Mouse (Mus musculus): ENCODE data around the gene Cabcoco1.

Cabcoco1 gene

DNA sequence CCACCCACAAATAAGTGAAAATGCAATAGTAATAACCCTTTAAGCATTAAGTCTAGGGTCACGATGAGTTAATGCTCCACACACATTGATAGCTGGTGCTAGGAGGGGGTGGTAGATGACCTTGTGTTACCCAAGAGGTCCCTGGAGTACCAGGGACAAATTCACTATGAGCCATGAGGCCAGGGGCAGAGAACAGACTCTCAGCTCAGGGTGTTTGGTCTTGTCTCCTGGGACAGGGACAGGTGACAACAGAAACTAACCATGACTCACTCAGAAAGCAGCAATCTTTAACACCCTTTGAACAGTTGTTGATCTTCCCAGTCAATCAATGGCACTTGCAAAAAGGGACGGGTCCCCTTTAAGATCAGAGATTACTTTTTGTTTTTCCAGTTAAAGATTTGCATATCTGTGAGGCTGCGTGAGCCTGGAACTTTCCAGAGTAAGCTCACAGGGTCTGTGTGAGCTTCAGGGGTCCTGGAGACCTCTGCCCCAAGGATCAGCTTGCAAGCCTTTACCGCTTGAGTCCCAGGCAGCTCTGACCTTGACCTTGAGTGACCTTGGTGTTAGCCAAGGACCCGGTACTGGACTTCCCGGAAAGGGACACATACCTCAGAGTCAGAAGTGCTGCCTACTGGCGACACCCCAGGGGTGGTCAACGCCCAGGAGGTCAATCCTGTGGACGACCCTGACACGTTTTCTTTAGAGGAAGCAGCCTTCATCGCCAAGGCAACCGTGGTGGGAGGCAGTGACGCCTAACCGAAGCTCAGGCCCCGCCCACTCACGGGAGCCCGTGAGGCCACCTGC is at the start of gene Cabcoco1:
Gene Cabcoco1 (minus strand): TSS at position 758 of the 804 bp plus-strand sequence.
- DNase-seq: no peak

DNA sequence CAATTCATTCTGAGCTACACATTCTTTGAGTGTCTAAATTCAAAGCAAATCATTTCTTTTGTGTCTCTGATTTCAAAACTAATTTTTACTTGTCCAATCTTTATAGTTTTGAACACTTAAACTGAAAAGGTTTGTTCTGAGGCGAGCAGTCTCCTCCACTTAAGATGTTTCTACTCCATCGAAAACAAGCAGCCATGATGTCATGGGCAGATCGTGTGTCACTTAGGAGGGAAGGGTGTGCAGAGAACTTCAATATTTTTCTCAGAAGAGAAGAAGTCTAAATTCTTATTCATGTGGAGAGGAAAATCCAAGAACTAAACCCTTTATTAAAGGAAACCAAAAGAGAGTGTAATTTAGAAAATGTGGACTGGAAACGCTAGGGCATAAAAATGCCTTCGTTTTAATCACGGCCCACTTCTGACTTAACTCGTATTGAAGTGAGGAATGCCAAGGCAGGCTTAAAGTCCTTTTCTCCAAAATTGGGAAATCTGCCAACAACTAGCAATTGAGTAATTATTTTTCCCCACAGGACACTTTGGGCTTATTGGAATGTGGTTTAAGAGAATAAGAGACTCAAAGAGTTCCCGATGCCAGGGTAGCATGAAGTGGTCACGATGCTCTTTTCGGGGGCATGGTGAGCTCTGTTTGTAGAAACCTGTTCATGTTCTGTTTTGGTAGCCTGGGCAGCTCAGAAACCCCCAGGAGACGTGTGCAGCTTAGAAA is 48.0 kb upstream of the Cabcoco1 start:
- DNase-seq: no peak

DNA sequence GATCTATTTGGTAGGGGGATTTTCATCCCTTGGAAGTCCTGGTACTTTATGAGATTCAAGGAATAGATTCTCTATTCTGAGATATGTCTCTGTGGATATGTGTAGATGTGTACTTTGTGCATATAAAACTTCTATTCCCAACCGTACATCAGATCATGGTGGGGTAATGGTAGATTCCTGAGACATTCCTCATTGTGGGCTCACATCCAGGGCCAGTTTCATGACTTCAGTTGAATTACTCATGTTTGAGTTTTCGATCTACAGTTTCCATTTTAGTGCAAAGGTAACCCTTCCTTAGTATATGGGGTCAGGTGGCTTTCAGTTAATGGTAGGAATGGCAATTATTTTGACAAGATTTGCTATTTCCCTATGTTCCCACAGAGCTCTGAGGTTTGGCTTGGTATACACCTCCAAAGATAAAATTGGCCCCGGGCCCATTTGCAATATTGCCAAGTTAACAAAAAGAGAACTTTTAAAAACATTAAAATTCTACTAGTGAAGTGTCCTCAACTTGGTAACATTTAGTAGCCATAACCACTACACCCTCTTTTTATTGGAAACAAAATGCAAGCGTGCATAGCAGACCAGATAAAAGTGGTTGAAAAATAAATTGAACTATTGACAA is 45.8 kb upstream of the Cabcoco1 start:
- no peak for DNase-seq

DNA sequence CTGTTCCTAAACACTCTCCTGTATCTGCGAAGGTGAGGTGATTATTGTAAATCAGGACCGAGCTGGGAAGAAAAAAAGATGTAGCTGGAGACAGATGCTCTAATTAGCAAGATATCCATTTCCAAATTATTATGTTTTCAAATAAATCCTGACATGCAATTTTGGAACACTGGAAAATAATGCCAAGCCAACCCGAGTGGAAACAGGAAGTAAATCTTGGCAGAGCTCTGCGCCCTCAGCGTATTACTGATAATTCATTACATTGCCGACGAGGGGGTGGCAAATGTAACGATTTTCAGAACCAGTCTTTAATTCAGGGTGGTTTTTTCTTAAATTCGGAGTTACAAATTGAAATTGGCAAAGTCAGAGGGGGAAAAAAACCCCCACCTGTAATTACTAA is 35.6 kb upstream of the Cabcoco1 start:
- no peak for DNase-seq

DNA sequence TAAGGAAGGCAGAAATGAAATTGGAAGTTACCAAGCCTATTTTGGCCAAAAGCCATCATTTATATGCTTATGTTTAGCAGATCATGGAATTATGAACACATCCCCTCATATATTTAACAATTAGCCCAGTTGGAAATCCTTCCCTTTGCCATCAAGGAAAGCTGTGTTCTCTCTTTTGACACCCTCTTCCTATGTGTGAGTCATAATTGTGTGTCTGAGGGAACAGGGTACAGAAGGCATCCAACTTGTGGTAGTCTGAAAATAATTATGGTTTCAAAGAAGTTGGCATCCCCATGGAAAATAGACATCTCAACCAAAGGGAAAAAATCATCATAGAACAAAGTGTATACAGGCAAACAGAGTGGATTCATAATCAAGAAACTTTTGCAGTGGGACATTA is 26.5 kb upstream of the Cabcoco1 start:
- DNase-seq: no peak

DNA sequence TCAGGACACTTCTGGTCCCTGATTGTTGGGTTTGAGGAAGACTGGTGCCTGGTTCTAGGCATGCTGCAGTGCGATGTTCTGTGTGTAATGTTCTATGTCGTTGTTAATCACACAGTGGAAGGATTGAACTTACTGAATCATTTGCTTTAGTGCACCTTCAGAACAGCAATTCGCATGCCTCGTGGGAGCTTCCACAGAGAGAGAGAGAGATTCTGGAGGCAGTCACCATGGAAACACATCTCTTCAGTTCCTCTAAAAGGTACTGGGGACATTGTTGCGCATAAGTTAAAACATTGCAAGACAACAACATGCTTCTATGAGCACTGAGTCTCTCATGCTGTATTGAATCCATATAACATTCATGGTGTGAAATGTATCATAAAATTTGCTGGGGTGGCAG is 20.6 kb upstream of the Cabcoco1 start:
- no peak for DNase-seq

DNA sequence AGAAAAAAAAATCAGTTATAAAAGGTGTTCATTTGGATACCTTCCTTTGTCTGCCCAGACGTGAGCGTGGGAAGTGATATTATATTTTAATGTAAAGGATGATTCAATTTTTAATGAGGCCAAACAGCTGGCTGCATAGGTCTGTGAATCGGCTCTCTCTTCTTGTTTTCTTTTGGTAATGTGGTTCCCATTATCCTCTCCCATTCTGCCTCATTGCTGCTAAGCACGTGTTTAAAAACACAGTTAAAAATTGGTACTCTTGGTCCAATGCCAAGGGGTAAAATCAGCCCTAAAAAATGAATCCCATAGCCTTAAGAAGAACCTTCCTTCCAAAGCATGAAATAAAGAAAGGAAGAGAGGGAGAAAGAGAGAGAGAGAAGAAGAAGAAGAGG is 17.1 kb upstream of the Cabcoco1 start:
- DNase-seq: no peak

DNA sequence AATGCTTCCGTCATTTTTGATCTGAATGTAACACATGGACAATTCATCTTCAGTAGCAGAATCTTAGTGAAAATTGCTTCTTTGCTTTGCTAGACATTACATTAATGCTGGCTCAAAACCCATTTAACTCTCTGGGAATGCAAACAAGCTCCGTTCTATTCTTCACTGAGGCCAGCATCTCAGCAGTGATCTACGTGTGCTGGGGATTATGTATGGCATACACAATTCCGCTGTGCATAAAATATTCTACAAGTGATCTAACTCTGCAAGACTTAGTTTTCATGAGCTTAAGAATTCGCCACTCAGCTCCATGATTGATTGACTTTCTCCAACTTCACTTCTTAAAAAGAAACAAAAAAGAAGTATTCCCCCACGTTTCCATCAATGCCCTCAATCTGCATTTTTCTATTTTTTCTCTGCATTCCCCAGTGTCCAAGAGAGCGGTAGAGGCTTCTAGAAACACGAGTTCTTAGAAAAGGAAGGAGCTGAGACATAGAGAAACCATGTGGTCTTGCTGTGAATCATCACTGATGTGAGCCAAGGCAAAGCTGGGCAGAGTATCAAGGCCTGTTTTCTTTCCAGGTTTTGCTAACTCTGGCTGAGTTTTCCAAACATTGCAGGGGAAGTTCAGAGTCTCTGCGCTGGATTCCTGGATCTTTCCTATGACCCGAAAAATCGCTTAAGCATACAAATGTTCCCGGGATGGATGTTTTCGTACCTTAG is 16.6 kb upstream of the Cabcoco1 start:
- peak; percentile 16 for DNase-seq

DNA sequence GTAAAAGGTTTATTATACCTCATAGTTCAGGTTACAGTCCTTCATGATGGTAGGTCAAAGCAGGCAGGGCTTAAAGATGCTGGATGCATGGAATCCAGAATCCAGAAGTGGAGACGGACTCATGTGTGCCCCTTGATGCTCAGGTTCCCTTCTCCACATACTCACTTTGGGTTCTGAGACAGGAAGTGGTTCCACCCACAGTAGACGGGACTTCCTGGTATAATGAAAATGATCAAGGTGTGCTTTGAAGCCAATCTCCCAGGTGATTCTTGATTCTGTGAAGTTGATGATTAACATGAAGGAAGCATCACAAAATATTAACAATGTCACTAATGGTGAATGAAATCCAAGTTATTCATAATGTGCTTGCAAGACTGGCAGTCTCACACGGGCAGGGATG is 12.0 kb upstream of the Cabcoco1 start:
- no peak for DNase-seq

DNA sequence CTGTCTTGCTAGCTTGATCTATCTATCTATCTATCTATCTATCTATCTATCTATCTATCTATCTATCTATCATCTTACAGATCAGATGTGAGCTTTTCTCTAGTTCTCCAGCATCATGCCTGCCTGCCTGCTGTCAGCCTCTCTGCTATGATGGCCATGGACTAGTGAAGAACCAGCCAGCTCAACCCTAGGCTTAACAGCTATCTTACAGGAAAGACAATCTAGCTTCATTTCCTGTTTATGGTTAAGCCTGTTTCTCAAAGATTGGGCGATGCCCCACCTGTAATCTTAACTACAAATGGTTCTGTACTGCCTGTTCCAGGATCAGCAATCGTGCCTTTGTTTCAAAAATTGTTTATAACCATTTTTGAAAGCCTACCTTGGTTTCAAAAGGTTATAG is 10.9 kb upstream of the Cabcoco1 start:
- no peak for DNase-seq

DNA sequence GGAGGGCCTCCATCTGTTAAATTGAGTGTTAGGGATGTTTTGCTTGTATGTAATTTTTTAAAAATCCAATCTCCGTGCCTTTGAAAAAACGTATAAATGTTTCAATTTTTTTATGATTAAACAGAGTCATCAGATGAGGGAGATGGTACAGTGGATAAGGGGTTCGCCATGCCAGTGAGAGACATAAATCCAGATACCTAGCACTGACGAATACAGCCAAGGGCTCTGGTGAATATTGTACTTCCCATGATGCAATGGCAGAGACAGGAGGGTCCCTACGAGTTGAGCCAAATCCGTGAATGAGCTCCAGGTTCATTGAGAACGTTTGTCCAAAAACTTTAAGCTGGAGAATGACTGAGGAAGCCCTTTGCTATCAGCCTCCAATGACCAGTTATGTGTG is 9.6 kb upstream of the Cabcoco1 start:
- DNase-seq: no peak

DNA sequence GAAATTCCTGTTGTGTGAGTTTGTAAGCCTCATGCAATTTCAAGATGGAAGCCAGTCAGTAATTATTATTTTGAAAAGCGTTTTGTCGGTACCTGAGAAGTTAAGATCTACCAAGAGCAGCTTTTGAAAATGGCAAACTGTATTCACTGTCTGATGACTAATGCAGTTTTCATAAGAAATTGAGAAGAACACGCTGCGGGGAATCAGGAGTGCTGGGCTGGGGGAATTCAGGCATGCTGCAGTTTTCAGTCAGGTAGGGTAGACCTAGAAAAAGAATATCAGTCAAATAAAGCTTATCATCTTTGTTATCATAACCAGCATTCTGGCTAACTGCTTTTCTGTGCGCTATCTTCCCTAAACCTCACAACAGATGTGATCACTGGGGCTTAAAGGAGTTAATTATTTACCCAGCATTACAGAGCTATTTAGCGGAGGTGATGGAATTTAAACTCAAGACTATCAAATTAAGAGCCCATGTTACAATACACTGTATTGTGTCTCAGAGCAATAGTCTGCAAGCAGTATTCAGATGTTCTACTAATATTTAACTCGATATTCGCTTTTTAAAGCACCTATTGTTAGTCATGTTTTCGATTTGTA is 9.1 kb upstream of the Cabcoco1 start:
- no peak for DNase-seq

DNA sequence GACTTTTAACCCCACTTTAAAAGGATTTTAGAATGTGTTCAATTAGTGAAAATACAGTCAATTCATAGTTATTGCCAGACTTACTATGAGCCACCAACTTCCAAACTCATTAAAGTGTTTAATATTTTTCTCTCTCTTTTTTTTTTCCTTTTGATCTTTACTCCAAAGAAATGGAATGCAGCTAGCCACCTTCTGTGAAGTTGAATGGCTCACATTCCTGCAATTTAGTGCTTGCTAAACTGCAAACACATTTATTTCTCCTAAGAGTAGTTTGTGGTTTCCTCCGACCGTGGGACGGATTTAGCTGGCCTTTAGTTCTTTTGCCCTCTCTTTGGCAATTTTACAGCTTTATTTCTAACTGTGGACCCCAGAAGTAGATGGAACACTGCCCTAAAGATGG is 1.4 kb upstream of the Cabcoco1 start:
- DNase-seq: no peak

DNA sequence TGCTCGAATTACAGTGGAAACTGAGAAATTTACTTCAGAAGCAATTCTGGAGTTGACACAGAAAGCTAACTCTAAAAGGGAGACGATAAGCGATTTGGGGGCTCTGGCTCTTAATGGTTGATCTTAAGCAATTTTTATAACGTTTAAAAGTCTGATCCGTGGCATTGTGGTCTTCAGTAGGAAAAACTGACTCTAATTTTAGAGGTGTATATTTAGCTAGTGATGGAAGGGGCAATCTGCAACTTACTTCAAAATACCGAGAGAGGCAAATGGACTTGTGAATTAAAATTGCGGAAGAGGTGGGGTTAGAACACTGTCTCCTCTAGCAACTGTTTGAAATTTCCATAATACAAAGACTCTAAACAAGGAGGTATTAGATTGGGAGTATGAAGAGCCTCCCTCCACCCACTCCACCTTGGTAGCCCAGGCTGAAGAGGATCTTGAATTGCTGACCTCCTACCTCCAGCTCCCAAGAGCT is 286 bp upstream of the Cabcoco1 start:
- DNase-seq: no peak

DNA sequence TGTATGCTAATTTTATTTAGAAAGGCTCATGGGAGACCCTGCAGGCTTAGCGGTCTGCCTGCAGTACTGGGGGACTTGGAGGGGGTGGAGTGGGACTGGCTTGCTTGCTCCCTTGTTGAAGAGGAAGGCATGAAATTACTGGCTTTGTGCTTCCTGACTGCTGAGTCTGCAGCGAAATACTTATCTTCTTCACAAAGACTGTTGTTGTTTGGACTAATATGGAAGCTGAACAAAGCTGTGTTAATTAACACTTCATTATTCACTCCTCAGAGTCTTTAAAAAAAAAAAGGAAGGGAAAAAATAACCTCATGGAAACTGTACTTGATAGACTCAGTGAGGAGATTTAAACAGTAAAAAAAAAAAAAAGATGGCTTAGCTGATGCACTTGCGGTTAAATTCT is 1.1 kb downstream of the Cabcoco1 start:
- no peak for DNase-seq

DNA sequence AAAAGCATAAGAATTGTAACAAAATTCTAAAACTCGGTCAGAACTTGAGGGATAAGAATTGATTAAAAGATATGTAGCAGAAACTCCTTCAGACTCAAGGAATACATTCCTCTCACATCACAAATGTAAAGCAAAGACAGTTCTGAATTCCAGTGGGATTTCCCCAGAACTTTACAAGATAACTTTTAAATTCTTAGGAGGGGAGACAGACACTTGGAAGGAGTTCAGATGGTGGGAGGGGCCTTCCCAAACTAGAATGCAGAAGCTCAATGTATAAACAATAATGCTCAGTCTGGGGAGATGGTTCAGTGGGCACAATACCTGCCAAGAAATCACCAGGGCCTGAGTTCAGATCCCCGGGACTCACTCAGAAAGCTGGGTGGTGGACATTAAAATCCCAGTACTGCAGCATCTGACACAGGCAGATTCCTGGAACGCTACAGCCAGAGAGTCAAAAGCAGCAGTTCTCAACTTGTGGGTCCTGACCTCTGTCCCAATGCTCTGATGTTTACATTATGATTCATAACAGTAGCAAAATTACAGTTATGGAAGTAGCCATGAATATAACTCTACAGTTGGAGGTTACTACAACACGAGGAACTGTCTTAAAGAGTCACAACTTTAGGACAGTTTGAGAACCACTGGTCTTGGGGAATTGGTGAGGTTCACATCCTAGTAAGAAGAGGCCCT is 4.3 kb downstream of the Cabcoco1 start:
- no peak for DNase-seq

DNA sequence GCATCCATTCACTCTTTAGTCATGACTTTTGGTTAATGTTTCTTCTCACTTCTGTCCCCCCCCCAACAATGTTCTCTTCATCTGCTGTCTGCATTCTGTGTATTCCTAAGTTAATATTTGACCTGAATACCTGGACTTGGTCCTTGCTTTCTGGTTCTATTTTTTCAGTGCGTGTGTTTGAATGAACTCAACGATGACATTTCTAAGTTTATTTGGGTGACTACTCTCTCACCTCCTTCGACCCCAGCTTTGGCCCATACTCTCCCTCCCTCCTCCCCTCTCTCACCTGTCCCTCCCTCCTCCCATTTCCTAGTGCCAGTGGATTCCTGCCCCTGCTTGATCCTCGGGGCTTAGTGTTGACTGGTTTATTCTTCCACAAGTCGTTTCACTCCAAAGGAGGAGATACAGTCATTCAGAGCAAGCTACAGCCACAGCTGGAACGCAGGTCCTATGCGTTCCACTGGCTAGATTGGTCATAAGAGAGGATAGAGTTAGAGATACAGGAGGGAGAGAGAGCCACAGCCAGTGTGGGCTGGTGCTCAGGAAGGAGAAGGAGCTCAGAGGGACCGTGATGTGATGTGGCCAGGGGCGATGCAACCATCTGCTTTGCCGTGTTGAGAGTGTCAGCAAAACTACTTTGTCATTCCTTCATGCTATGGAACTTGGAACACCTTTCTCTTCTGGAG is 12.2 kb downstream of the Cabcoco1 start:
- no peak for DNase-seq

DNA sequence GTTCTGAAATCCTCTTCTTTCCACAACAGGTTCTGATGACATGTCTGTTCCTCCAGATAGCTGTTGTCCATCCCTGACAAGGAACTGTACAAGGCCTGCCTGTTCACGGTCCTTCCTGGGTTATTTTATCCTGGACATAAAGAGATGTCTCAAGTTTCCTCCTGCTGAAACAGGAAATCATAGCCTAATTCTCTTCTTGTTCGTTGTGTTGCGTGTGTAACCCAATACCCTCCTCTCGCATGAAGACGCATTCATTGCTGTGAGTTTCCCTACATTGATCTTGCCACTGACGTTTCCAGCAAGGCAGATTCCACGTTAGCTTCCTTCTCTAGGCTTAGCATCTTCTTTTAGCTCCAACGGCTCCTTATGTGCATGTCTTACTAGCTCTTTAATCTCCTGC is 12.7 kb downstream of the Cabcoco1 start:
- no peak for DNase-seq

DNA sequence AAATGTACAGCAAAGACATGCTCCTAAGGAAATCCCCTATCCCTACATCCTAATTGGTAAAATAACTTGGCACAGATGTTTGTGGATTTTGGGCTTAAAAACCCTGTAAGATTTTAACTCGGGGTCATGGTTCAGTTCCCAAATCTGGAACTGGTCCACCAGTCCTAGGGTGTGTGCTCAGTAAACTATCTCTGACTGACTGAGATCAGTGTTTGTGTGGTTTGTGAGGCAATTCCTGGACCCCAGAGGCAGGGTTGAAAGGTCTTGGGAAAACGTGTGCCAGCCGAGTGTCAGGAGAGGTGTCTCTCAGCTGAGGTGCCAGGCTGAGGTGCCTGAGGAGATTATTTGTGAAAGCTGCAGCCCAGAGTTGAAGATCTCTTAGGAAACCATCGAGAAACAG is 19.6 kb downstream of the Cabcoco1 start:
- DNase-seq: no peak

DNA sequence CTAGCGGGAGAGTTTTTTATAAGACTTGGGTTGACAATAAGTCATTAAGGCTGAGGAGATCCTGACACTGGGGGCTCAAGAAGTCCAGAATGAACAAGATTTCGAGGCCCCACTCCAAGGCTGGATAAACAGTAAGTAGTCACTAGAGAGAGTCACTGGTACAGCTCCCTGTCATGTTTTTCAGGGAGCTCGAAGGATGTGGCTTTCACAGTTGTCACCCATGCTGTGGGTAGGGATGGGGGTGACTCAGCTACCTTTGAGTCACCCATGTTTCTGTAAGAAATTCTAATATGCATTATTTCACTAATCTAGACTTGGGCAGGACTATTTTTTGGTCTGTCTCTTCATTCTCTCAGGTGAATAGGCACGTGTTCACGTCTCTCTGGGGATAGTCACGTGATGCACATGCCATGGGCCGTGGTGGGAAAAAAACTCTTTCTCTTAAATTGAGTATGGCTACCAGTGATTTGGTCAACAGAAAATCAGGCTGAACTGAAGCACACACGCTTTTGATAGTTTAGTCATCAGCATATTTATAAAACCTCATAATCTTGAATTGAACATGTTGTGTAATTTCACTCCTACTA is 29.2 kb downstream of the Cabcoco1 start:
- no peak for DNase-seq

DNA sequence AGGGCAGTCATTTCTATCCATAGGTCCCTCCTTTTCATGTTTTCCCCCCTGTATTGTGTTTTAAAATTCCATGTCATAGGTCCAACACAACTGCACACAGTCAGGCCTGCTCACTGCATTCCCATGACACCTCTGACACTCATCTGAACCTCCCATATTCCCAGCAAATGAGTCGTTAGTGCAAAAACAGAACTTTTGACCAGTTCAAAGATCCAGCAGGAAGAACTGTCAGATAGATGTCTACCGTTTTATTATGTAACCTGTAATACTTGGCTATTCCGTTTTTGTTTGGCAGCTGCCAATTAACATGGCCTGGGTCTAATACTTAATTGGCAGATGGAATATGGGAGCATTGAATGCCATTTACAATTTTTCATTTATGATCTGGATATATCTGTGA is 34.0 kb downstream of the Cabcoco1 start:
- DNase-seq: no peak
